Mouse (Mus musculus) heart, embryonic 14.5 days (tissue): ENCODE data around the gene Klf11. TPM values are rescaled to one million over a fixed set of nuclear protein-coding genes. Genes with fewer than 3 reads are reported as not detected.

Experiments used
- ATAC-seq: fragments of 200-750 bp; cut with Nextera tagmentation; 2 replicates; pipeline ENCODE4 v1.8.0; 2017; ENCODE audit warnings: low read depth, moderate TSS enrichment; ENCODE audit not compliant: insufficient number of reproducible peaks, insufficient read depth, low FRiP score
- H3K27ac ChIP-seq, 2 experiments: fragments of 200-500 bp in 1 of 2; fragments of 300-500 bp in 1 of 2; sonication (generic) in 1 of 2; replicated peaks in 1 of 2; 2 replicates each; pipeline ENCODE4 v1.5.1; 2012 to 2014; ENCODE audit warnings: low read depth in 2 of 2, low read length in 2 of 2, control low read depth in 1 of 2, mild to moderate bottlenecking in 1 of 2, mixed read lengths in 1 of 2; ENCODE audit not compliant: control insufficient read depth in 1 of 2, insufficient read depth in 1 of 2
- H3K27me3 ChIP-seq: fragments of 300-500 bp; sonication (generic); 2 replicates; pipeline ENCODE4 v1.6.1; 2014; ENCODE audit warnings: mild to moderate bottlenecking, low read length, control low read depth; ENCODE audit not compliant: control insufficient read depth, insufficient read depth
- H3K36me3 ChIP-seq: fragments of 300-500 bp; sonication (generic); 2 replicates; pipeline ENCODE4 v1.6.1; 2014; ENCODE audit warnings: mild to moderate bottlenecking, control low read depth, low read length, mixed read lengths; ENCODE audit not compliant: control insufficient read depth, insufficient read depth
- H3K4me1 ChIP-seq, 2 experiments: fragments of 200-500 bp in 1 of 2; fragments of 300-500 bp in 1 of 2; sonication (generic) in 1 of 2; 2 replicates each; pipeline ENCODE4 v1.6.1; 2012 to 2014; ENCODE audit warnings: low read length in 2 of 2, control low read depth in 1 of 2, mixed read lengths in 1 of 2; ENCODE audit not compliant: control insufficient read depth in 2 of 2, insufficient read depth in 2 of 2
- H3K4me2 ChIP-seq: fragments of 300-500 bp; sonication (generic); 2 replicates; pipeline ENCODE4 v1.6.1; 2014; ENCODE audit warnings: mild to moderate bottlenecking, low read length
- H3K4me3 ChIP-seq, 2 experiments: fragments of 200-500 bp in 1 of 2; fragments of 300-500 bp in 1 of 2; sonication (generic) in 1 of 2; 2 replicates each; pipeline ENCODE4 v1.5.1; 2012 to 2014; ENCODE audit warnings: low read length in 2 of 2, mild to moderate bottlenecking in 2 of 2, control low read depth in 1 of 2, low read depth in 1 of 2, moderate library complexity in 1 of 2; ENCODE audit not compliant: control insufficient read depth in 1 of 2, insufficient read depth in 1 of 2
- H3K9ac ChIP-seq: fragments of 300-500 bp; sonication (generic); 2 replicates; pipeline ENCODE4 v1.6.1; 2014; ENCODE audit warnings: mild to moderate bottlenecking, low read length
- H3K9me3 ChIP-seq: fragments of 300-500 bp; sonication (generic); 2 replicates; pipeline ENCODE4 v1.6.1; 2016; ENCODE audit warnings: low read length, control low read depth; ENCODE audit not compliant: control insufficient read depth
- WGBS: fragments of 180-500 bp; shearing (Covaris S2); extraction: QIAGEN DNeasy Blood & Tissue Kit; methylation state at CpG from one replicate; pipeline ENCODE4 v1.1.7; 2014; 5-methylcytosine and 5-hydroxymethylcytosine counted together
- polyA plus RNA-seq: library from polyadenylated mRNA; unstranded; fragments of >200 nt; fragmentation: Nextera tagmentation; extraction: Ambion mirVana; gene quantifications from 2 replicates; pipeline ENCODE4 v1.2.1, GENCODE M21; 2014

Klf11 gene
- polyA plus RNA-seq, 1 experiment from 2014 or later: 22.3 TPM

DNA sequence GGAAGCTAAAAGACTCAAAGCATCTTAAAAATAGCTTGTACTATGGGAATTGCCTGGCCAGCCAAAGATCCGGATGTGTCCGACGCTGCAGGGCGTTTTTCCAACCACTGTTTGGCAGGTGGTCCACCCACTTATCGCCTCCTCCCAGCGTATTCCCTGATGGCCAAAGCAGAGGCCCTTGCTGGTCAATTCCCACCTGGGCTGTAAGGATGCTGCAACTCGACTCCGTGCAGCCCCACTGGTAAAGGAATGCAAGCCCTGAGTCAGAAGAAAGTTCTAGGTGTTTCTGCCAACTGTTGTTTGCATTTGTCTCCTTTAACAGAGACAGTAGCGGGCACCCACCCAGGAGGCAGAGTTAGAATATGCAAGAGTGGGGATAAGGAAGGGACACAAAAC is 29.0 kb downstream of the Klf11 start:
- Histone ChIP-seq H3K4me2 (peak overlapping the region; percentile 92), H3K9me3 (no peaks in the 10 kb centered on the region), H3K4me1 (peaks cover 15 to 27% of the 10 kb centered on the region in 2 experiments), H3K9ac (peak overlapping the region; percentile 73; the same call in 1 of the 2 replicates), H3K36me3 (no peaks in the 10 kb centered on the region), H3K27ac (peak overlapping the region in 1 of 2 experiments; percentile 19; a peak in 1 of 4 replicates), H3K27me3 (peaks cover 27% of the 10 kb centered on the region), H3K4me3 (peak overlapping the region; percentile 58 to 61; a peak in 3 of 4 replicates)
- ATAC-seq: no peak
- WGBS: 21% methylated on average over 9 of the region's 9 CpGs

DNA sequence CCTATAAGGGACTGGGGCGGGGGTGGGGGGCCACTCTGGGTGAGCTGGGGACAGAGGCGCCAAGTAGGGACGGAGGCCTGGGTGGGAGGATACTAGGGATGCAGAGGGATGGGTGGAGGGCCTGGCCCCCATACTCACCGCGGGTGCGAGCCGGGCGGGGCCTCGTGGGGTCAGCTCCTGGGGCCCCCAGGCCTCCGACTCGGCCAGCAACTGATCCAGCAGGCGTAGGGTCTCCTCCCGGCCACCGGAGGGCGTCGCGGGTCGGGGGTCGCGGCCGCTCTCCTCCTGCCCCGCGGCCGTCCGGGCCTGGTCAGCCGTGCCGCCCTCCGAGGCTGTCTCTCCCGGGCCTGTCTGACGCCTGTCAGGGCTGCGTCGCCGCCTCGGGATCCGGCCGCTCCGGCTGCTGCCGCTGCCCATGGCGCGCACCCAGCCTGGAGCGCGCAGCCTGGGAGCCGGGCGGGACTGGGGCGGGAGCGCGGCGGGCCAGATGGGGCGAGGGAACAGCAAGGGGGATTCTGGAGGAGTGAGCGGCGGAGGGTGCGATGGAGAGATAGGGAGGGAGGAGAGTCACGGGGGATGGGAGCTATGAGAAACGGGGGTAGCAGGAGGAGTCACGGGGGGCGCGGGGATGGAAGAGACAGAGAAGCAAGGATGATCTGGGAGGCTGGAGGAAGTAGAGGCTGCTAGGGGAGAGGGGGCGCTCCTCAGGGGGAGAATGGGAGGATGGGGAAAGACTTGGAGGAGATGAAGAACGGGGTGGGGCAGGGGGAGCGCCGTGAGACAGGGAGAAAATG is 29.6 kb downstream of the Klf11 start:
- peaks cover 27% of the 10 kb centered on the region for H3K27me3 ChIP-seq
- peak; percentile 25 for ATAC-seq
- peak overlapping the region; percentile 73 for H3K9ac ChIP-seq
- peak overlapping the region; percentile 58 to 61 for H3K4me3 ChIP-seq
- peak overlapping the region in 1 of 2 experiments; percentile 19; a peak in 1 of 4 replicates for H3K27ac ChIP-seq
- no peaks in the 10 kb centered on the region for H3K36me3 ChIP-seq
- H3K4me2 ChIP-seq: peak overlapping the region; percentile 92
- H3K9me3 ChIP-seq: no peaks in the 10 kb centered on the region
- whole genome bisulfite sequencing: 2% methylated on average over 50 of the region's 61 CpGs
- peaks cover 15 to 27% of the 10 kb centered on the region in 2 experiments for H3K4me1 ChIP-seq

DNA sequence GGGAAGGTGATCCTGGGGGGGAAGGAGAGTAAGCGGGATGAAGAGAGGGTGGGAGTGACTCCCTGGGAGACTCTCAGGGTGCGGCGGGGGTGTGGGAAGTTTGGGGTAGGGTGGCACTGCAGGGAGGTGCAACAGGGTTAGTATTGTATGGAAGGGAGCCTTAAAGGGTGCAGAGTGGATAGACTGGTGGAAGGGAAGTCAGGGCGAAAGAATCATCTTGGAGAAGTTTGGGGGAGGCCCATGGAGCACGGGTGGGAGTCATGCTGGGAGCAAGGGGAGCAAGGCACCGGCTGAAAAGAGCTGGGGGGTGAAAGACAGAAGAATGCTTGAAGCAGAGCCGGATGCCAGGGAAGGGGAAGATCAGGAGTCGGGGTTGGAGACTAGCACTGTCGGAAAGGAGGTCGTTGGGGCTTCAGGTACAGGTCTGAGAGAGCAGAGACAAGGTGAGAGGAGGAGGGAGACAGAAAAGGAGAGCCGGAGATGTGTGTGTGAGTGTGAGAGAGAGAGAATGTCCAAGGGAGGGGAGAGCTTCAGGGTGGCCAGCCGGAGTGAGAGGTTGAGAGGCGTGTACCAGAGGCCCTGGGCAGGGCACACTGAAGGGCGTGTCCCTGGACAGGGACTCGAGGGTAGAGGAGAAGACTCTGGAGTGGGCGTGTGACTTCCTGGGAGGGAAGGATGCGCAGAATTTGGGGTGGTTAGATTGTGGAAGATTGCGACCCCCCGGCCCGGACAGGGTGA is 30.4 kb downstream of the Klf11 start, which contains the start of gene Cys1:
Cys1 (minus strand) TSS at position 528 of the 738 bp plus-strand sequence.
- H3K27ac ChIP-seq: peak within 1 kb of the TSS; percentile 48 to 66; a peak in 3 of 4 replicates

DNA sequence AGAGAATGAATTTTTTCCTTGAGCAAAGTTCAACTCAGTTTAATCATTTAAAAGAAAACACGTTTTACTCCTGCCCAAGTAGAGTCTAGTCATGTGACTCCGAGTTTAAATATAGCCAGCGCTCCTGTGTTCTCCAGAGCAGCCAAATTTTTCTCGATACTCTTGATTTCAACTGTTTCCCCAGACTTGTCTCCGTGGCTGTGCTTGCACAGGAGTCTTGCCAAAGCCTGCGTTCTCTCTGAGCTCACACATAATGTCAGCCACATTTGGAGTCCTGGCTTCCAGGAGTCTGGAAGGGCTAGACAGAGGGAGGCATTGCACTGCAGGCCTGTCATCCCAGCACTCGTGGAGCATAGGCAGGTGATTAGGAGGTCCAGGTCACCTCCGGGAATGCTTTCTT is 31.5 kb downstream of the Klf11 start:
- Histone ChIP-seq H3K9ac (peak overlapping the region; percentile 44), H3K4me1 (peaks cover 15 to 27% of the 10 kb centered on the region in 2 experiments), H3K27ac (peak overlapping the region; percentile 48 to 66), H3K4me3 (no peak overlapping the region), H3K4me2 (peak overlapping the region; percentile 92), H3K9me3 (no peaks in the 10 kb centered on the region), H3K36me3 (no peaks in the 10 kb centered on the region), H3K27me3 (peaks cover 27% of the 10 kb centered on the region)
- ATAC-seq: no peak
- WGBS: 21% methylated on average over 8 of the region's 8 CpGs

More for the DNA sequence above, 30.4 kb downstream of the Klf11 start, which contains the start of gene Cys1:
- peak within 1 kb of the TSS; percentile 92 for H3K4me2 ChIP-seq
- peak within 1 kb of the TSS; percentile 73 for H3K9ac ChIP-seq
- H3K4me1 ChIP-seq: peaks cover 15 to 27% of the 10 kb centered on the region in 2 experiments
- H3K9me3 ChIP-seq: no peaks in the 10 kb centered on the region
- WGBS: 5% methylated on average over 20 of the region's 20 CpGs
- ATAC-seq: no peak
- no peaks in the 10 kb centered on the region for H3K36me3 ChIP-seq
- H3K4me3 ChIP-seq: peak within 1 kb of the TSS; percentile 58 to 61
- peaks cover 27% of the 10 kb centered on the region for H3K27me3 ChIP-seq

DNA sequence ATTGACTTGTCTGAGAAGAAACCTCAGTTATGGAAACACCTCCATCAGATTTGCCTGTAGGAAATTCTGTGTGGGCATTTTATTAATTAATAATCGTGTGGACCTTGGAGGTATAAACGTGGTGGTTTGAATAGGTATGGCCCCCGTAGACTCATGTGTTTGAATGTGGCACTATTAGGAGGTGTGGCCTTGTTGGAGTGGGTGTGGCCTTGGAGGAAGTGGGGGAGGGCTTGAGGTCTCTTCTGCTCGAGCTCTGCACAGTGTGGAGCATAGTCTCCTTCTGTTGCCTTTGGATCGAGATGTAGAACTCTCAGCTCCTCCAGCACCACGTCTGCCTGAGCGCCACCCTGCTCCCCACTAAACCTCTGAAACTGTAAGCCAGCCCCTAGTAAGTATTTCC is 32.4 kb downstream of the Klf11 start:
- WGBS: 67% methylated on average over 7 of the region's 7 CpGs
- H3K9ac ChIP-seq: no peak overlapping the region
- no peak overlapping the region for H3K27ac ChIP-seq
- H3K9me3 ChIP-seq: no peaks in the 10 kb centered on the region
- peaks cover 15 to 27% of the 10 kb centered on the region in 2 experiments for H3K4me1 ChIP-seq
- H3K4me2 ChIP-seq: no peak overlapping the region
- no peak for ATAC-seq
- no peaks in the 10 kb centered on the region for H3K36me3 ChIP-seq
- H3K27me3 ChIP-seq: peaks cover 27% of the 10 kb centered on the region
- no peak overlapping the region for H3K4me3 ChIP-seq

DNA sequence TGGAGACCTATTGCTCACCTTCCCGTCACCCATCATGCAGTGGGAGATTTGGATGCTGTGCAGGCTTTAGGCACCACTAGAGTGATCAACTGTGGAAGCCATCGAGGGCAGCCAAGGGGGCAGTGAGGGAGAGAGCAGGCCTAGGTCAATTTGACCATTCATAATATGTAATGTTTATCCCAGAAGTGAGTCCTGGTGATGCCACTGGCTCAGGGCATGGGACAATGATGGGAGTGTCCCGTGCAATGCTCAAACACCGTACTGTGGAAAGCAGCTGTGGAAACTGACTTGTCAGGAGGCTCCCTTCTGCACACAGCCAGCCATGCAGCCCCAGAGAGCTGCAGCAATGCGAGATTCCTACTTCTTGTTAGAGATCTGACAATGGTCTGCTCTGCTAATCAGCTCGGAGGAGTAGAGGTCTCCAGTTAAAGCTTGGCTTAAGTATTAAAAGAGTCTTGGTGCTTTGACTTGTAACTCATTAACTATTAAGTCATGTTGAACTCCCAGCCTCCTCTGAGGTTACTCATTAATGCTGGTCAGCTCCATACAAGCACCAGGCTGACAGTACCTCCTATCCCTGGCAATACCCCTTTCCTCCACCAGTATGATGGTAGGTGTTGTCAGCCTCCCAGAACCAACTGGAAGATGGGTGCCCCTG is 35.1 kb downstream of the Klf11 start:
- WGBS: 64% methylated on average over 6 of the region's 6 CpGs
- H3K36me3 ChIP-seq: no peaks in the 10 kb centered on the region
- H3K4me2 ChIP-seq: no peak overlapping the region
- no peak for ATAC-seq
- peaks cover 13 to 19% of the 10 kb centered on the region in 2 experiments for H3K4me1 ChIP-seq
- H3K9me3 ChIP-seq: no peaks in the 10 kb centered on the region
- no peak overlapping the region for H3K27ac ChIP-seq
- H3K27me3 ChIP-seq: peaks cover 8% of the 10 kb centered on the region
- H3K9ac ChIP-seq: no peak overlapping the region
- no peak overlapping the region for H3K4me3 ChIP-seq

DNA sequence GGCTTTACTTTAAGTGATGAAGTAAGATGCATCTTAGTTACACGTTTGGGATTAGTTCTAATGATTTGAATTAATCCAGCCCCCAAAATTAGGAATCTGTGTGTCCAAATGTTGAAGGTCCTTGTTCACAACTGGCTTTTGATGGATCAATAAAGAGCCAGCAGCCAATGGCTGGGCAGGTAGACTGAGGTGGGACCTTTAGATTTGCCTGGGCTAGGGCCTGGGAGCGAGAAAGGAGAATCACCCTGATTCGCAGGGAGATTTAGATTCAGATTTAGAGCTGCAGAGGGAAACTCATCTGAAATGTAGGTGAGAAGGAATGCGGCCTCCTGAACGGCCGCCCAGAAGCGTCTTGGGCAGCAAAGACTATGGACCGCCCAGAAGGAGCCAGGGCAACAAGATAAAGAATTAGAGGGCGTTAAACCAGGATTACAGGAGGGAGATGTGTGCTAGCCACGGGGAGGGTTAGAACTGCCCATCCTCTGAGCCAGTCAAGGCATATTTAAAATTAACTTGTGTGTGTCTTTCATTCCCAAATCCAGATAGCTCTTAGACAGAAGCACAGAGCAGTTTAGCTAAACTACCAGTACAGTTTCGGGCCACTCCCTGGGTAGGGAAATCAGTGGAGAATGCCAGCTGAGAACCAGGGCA is 35.7 kb downstream of the Klf11 start:
- no peak overlapping the region for H3K27ac ChIP-seq
- peaks cover 6 to 13% of the 10 kb centered on the region in 2 experiments for H3K4me1 ChIP-seq
- peaks cover 5% of the 10 kb centered on the region for H3K27me3 ChIP-seq
- H3K4me2 ChIP-seq: no peak overlapping the region
- H3K9me3 ChIP-seq: no peaks in the 10 kb centered on the region
- 52% methylated on average over 11 of the region's 11 CpGs for WGBS
- H3K9ac ChIP-seq: no peak overlapping the region
- no peak for ATAC-seq
- no peaks in the 10 kb centered on the region for H3K36me3 ChIP-seq
- H3K4me3 ChIP-seq: no peak overlapping the region
